Mouse (Mus musculus): ENCODE data around the gene Cs. TPM values are rescaled to one million over a fixed set of nuclear protein-coding genes. Genes with fewer than 3 reads are reported as not detected.

The Cs gene
- total RNA-seq, 2 experiments from 2014 or later = 349 to 654 TPM

GRCm38 (mm10) chr10:128403931-128404330, 66.4 kb downstream of the Cs start:
- DNase-seq (ENCODE audit: low spot score in 2 of 2) = peak in 1 of 2 experiments; percentile 11

GRCm38 (mm10) chr10:128408591-128409535, 71.3 kb downstream of the Cs start:
- DNase-seq (ENCODE audit: low spot score in 2 of 2) = peak in 1 of 2 experiments; percentile 34

- DNase-seq (ENCODE audit: low spot score in 2 of 2) = peak; percentile 93 to 95
Observed at GRCm38 (mm10) chr10:128409692-128410559, 72.4 kb downstream of the Cs start.

- DNase-seq (ENCODE audit: low spot score in 2 of 2) = peak in 1 of 2 experiments; percentile 20
Observed at GRCm38 (mm10) chr10:128410560-128410845, 73.0 kb downstream of the Cs start.

GRCm38 (mm10) chr10:128411211-128412054, 73.9 kb downstream of the Cs start, which contains the start of the genes Nabp2 and Rnf41:
TSS of gene Nabp2 (minus strand) at chr10:128411492.
TSS of gene Rnf41 (plus strand) at chr10:128411657.
- peak; percentile 97 to 98 for DNase-seq (ENCODE audit: low spot score in 2 of 2)

- DNase-seq (ENCODE audit: low spot score in 2 of 2) = no peak
Observed at GRCm38 (mm10) chr10:128412055-128412381, 74.5 kb downstream of the Cs start.

Small RNA genes lying within 50 kb of the gene (microRNA-seq; reads per million reads assigned to microRNA genes)
- gene Gm25361 (ENCODE audit: borderline number of aligned reads in 2 of 2) (0 reads per million in 2 experiments), gene Gm26308 (ENCODE audit: borderline number of aligned reads in 2 of 2) (0 reads per million in 2 experiments), gene Mir6914 (ENCODE audit: borderline number of aligned reads in 2 of 2) (0 to 0.95 reads per million in 2 experiments), gene Mir6915 (ENCODE audit: borderline number of aligned reads in 2 of 2) (0.47 to 2.4 reads per million in 2 experiments)

Other genes starting within 250 kb of the Cs start
- gene Baz2a, start 246.2 kb upstream of the Cs start, total RNA-seq (2021) = 10 to 100 TPM; 35.6 to 45.3 TPM
- gene Rbms2, start 157.4 kb upstream of the Cs start, total RNA-seq (2021) = 100 to 1,000 TPM in 1 of 2 experiments, 10 to 100 TPM in 1; 90.1 to 106 TPM
- gene Gls2, start 143.3 kb upstream of the Cs start, total RNA-seq (2021) = 1 to 10 TPM; 2.9 TPM
- gene Spryd4, start 125.9 kb upstream of the Cs start, total RNA-seq (2021) = 10 to 100 TPM; 15.4 to 17.7 TPM
- not detected for gene Mip, start 111.9 kb upstream of the Cs start, total RNA-seq (2021)
- 1 to 10 TPM; 3.9 to 5.4 TPM for gene Timeless, start 105.7 kb upstream of the Cs start, total RNA-seq (2021)
- not detected for gene Apon, start 83.6 kb upstream of the Cs start, total RNA-seq (2021)
- 10 to 100 TPM in 1 of 2 experiments, under 1 TPM in 1; 0.64 to 10.7 TPM for gene Apof, start 69.1 kb upstream of the Cs start, total RNA-seq (2021)
- gene Stat2, start 67.2 kb upstream of the Cs start, total RNA-seq (2021) = 10 to 100 TPM; 25.8 to 33.0 TPM
- gene Il23a, start 39.0 kb upstream of the Cs start, total RNA-seq (2021) = not detected
- gene Pan2, start 34.4 kb upstream of the Cs start, total RNA-seq (2021) = 10 to 100 TPM; 14.5 to 19.1 TPM
- 100 to 1,000 TPM; 147 to 165 TPM for gene Cnpy2, start 15.3 kb upstream of the Cs start, total RNA-seq (2021)
- 10 to 100 TPM; 79.8 to 90.2 TPM for gene Coq10a, start 31.3 kb downstream of the Cs start, total RNA-seq (2021)
- 10 to 100 TPM; 61.7 to 61.8 TPM for gene Ankrd52, start 39.4 kb downstream of the Cs start, total RNA-seq (2021)
- gene Slc39a5, start 63.5 kb downstream of the Cs start, total RNA-seq (2021) = under 1 TPM in 1 of 2 experiments, not detected in 1; 0.16 TPM
- 10 to 100 TPM; 74.3 to 75.2 TPM for gene Nabp2, start 73.8 kb downstream of the Cs start, total RNA-seq (2021)
- 10 to 100 TPM; 40.0 to 42.2 TPM for gene Rnf41, start 73.9 kb downstream of the Cs start, total RNA-seq (2021)
- 100 to 1,000 TPM; 113 to 116 TPM for gene Smarcc2, start 121.5 kb downstream of the Cs start, total RNA-seq (2021)
- gene Myl6, start 156.4 kb downstream of the Cs start, total RNA-seq (2021) = 100 to 1,000 TPM; 816 to 933 TPM
- 10 to 100 TPM in 1 of 2 experiments, 1 to 10 TPM in 1; 5.3 to 11.6 TPM for gene Myl6b, start 161.0 kb downstream of the Cs start, total RNA-seq (2021)
- gene Esyt1, start 188.1 kb downstream of the Cs start, total RNA-seq (2021) = 10 to 100 TPM; 23.6 to 39.0 TPM
- 10 to 100 TPM; 14.5 TPM for gene Zc3h10, start 210.0 kb downstream of the Cs start, total RNA-seq (2021)
- 1,000 to 10,000 TPM; 2,692 to 2,714 TPM for gene Rpl41, start 211.6 kb downstream of the Cs start, total RNA-seq (2021)
- gene Pa2g4, start 228.3 kb downstream of the Cs start, total RNA-seq (2021) = 10 to 100 TPM; 72.6 to 85.2 TPM

Data from adrenal gland, adult 18-20 months (tissue).